Mouse (Mus musculus): Measurements from ENCODE around the gene Gipc1. TPM values are rescaled to one million over a fixed set of nuclear protein-coding genes. Genes with fewer than 3 reads are reported as not detected.

Gipc1 gene
- polyA plus RNA-seq, 1 experiment from 2014 or later = 46.1 TPM

- peaks cover 35% of the 10 kb centered on the region for H3K4me1 ChIP-seq (ENCODE audit: insufficient read depth)
- H3K4me3 ChIP-seq (ENCODE audit: low read depth, low read length) = peak overlapping the region; percentile 97
- under 1% methylated on average over 45 of the region's 46 CpGs for WGBS (ENCODE audit: insufficient replicate concordance)
- no peaks in the 10 kb centered on the region for H3K9me3 ChIP-seq (ENCODE audit: low read length)
- peak overlapping the region; percentile 94 for H3K9ac ChIP-seq (replicated peaks)
- TF ChIP-seq CTCF (IDR thresholded peaks at IDR 0.05; ENCODE audit: low read depth) (no peak), EP300 (IDR thresholded peaks at IDR 0.05; ENCODE audit: low read depth) (no peak)
- H3K4me2 ChIP-seq (ENCODE audit: low read depth, low read length) = peak overlapping the region; percentile 97
- no peaks in the 10 kb centered on the region for H3K36me3 ChIP-seq (replicated peaks; ENCODE audit: insufficient read depth, low read length)
- no peaks in the 10 kb centered on the region for H3K27me3 ChIP-seq (ENCODE audit: insufficient read depth, low read length)
- peak; percentile 55 for DNase-seq
- peak overlapping the region; percentile 84 for H3K27ac ChIP-seq (ENCODE audit: low read depth)
- peak; percentile 24 for ATAC-seq
Measured at GRCm38 (mm10) chr8:83652744-83653661, 526 bp downstream of the Gipc1 start.

GRCm38 (mm10) chr8:83653662-83654017 lies 1.2 kb downstream of the Gipc1 start:
- H3K9me3 ChIP-seq (ENCODE audit: low read length) = no peaks in the 10 kb centered on the region
- no peaks in the 10 kb centered on the region for H3K27me3 ChIP-seq (ENCODE audit: insufficient read depth, low read length)
- peak overlapping the region; percentile 94 for H3K9ac ChIP-seq (replicated peaks)
- no peak for DNase-seq
- H3K4me1 ChIP-seq (ENCODE audit: insufficient read depth) = peaks cover 35% of the 10 kb centered on the region
- H3K4me3 ChIP-seq (ENCODE audit: low read depth, low read length) = peak overlapping the region; percentile 97
- peak overlapping the region; percentile 84 for H3K27ac ChIP-seq (ENCODE audit: low read depth)
- 32% methylated on average over 10 of the region's 10 CpGs for WGBS (ENCODE audit: insufficient replicate concordance)
- no peaks in the 10 kb centered on the region for H3K36me3 ChIP-seq (replicated peaks; ENCODE audit: insufficient read depth, low read length)
- TF ChIP-seq EP300 (IDR thresholded peaks at IDR 0.05; ENCODE audit: low read depth) = no peak
- TF ChIP-seq CTCF (IDR thresholded peaks at IDR 0.05; ENCODE audit: low read depth) = no peak
- no peak for ATAC-seq
- H3K4me2 ChIP-seq (ENCODE audit: low read depth, low read length) = peak overlapping the region; percentile 97

GRCm38 (mm10) chr8:83654725-83655124 lies 2.2 kb downstream of the Gipc1 start:
- Histone ChIP-seq H3K9ac (replicated peaks) (no peak overlapping the region), H3K27me3 (ENCODE audit: insufficient read depth, low read length) (no peaks in the 10 kb centered on the region), H3K4me2 (ENCODE audit: low read depth, low read length) (no peak overlapping the region), H3K9me3 (ENCODE audit: low read length) (no peaks in the 10 kb centered on the region), H3K27ac (ENCODE audit: low read depth) (no peak overlapping the region), H3K4me3 (ENCODE audit: low read depth, low read length) (no peak overlapping the region), H3K4me1 (ENCODE audit: insufficient read depth) (peaks cover 35% of the 10 kb centered on the region), H3K36me3 (replicated peaks; ENCODE audit: insufficient read depth, low read length) (no peaks in the 10 kb centered on the region)
- WGBS (ENCODE audit: insufficient replicate concordance) = 80% methylated on average over 6 of the region's 6 CpGs
- ATAC-seq (no peak), DNase-seq (no peak)
- no peak for TF ChIP-seq CTCF (IDR thresholded peaks at IDR 0.05; ENCODE audit: low read depth)
- no peak for TF ChIP-seq EP300 (IDR thresholded peaks at IDR 0.05; ENCODE audit: low read depth)

GRCm38 (mm10) chr8:83656043-83656442 lies 3.6 kb downstream of the Gipc1 start:
- DNase-seq (no peak), ATAC-seq (no peak)
- Histone ChIP-seq H3K27ac (ENCODE audit: low read depth) (no peak overlapping the region), H3K9me3 (ENCODE audit: low read length) (no peaks in the 10 kb centered on the region), H3K36me3 (replicated peaks; ENCODE audit: insufficient read depth, low read length) (no peaks in the 10 kb centered on the region), H3K4me3 (ENCODE audit: low read depth, low read length) (no peak overlapping the region), H3K27me3 (ENCODE audit: insufficient read depth, low read length) (no peaks in the 10 kb centered on the region), H3K9ac (replicated peaks) (no peak overlapping the region), H3K4me1 (ENCODE audit: insufficient read depth) (peaks cover 35% of the 10 kb centered on the region), H3K4me2 (ENCODE audit: low read depth, low read length) (no peak overlapping the region)
- no peak for TF ChIP-seq CTCF (IDR thresholded peaks at IDR 0.05; ENCODE audit: low read depth)
- TF ChIP-seq EP300 (IDR thresholded peaks at IDR 0.05; ENCODE audit: low read depth) = no peak
- WGBS (ENCODE audit: insufficient replicate concordance) = 78% methylated on average over 9 of the region's 9 CpGs

- peak overlapping the region; percentile 51; the same call in 1 of the 2 replicates for H3K27ac ChIP-seq (ENCODE audit: low read depth)
- 44% methylated on average over 13 of the region's 13 CpGs for WGBS (ENCODE audit: insufficient replicate concordance)
- H3K9me3 ChIP-seq (ENCODE audit: low read length) = no peaks in the 10 kb centered on the region
- no peak overlapping the region for H3K4me3 ChIP-seq (ENCODE audit: low read depth, low read length)
- H3K27me3 ChIP-seq (ENCODE audit: insufficient read depth, low read length) = no peaks in the 10 kb centered on the region
- no peaks in the 10 kb centered on the region for H3K36me3 ChIP-seq (replicated peaks; ENCODE audit: insufficient read depth, low read length)
- H3K4me2 ChIP-seq (ENCODE audit: low read depth, low read length) = no peak overlapping the region
- peaks cover 33% of the 10 kb centered on the region for H3K4me1 ChIP-seq (ENCODE audit: insufficient read depth)
- peak; percentile 76 for TF ChIP-seq CTCF (IDR thresholded peaks at IDR 0.05; ENCODE audit: low read depth)
- TF ChIP-seq EP300 (IDR thresholded peaks at IDR 0.05; ENCODE audit: low read depth) = no peak; the same call in 1 of the 2 replicates
- DNase-seq (peak; percentile 63), ATAC-seq (peak; percentile 9)
- H3K9ac ChIP-seq (replicated peaks) = no peak overlapping the region
Measured at GRCm38 (mm10) chr8:83656484-83657246, 4.2 kb downstream of the Gipc1 start.

- Histone ChIP-seq H3K4me3 (ENCODE audit: low read depth, low read length) (no peak overlapping the region), H3K4me2 (ENCODE audit: low read depth, low read length) (no peak overlapping the region), H3K36me3 (replicated peaks; ENCODE audit: insufficient read depth, low read length) (no peaks in the 10 kb centered on the region), H3K9ac (replicated peaks) (no peak overlapping the region), H3K27me3 (ENCODE audit: insufficient read depth, low read length) (no peaks in the 10 kb centered on the region), H3K9me3 (ENCODE audit: low read length) (no peaks in the 10 kb centered on the region), H3K4me1 (ENCODE audit: insufficient read depth) (peaks cover 19% of the 10 kb centered on the region), H3K27ac (ENCODE audit: low read depth) (no peak overlapping the region)
- no peak for ATAC-seq
- DNase-seq = no peak
- WGBS (ENCODE audit: insufficient replicate concordance) = 36% methylated on average over 8 of the region's 8 CpGs
- TF ChIP-seq CTCF (IDR thresholded peaks at IDR 0.05; ENCODE audit: low read depth) (no peak), EP300 (IDR thresholded peaks at IDR 0.05; ENCODE audit: low read depth) (no peak)
Measured at GRCm38 (mm10) chr8:83660545-83660944, 8.1 kb downstream of the Gipc1 start.

Data from liver, postnatal 0 days (tissue).